Mouse (Mus musculus) neural tube, embryonic 14.5 days (tissue): ENCODE data around the gene Fam83g. TPM values are rescaled to one million over a fixed set of nuclear protein-coding genes. Genes with fewer than 3 reads are reported as not detected.

Experiments
- ATAC-seq: fragments of 200-750 bp; cut with Nextera tagmentation; 2 replicates; pipeline ENCODE4 v1.8.0; 2017; ENCODE audit warnings: low read depth, mild to moderate bottlenecking, moderate TSS enrichment, moderate library complexity
- H3K27ac ChIP-seq: fragments of 300-500 bp; sonication (generic); 2 replicates; pipeline ENCODE4 v1.5.1; 2014; ENCODE audit warnings: low read depth, mild to moderate bottlenecking, control low read depth, low read length, moderate library complexity, mixed read lengths
- H3K27me3 ChIP-seq: fragments of 300-500 bp; sonication (generic); 2 replicates; pipeline ENCODE4 v1.6.1; 2014; ENCODE audit warnings: low read length; ENCODE audit not compliant: control insufficient read depth, insufficient read depth
- H3K36me3 ChIP-seq: fragments of 300-500 bp; sonication (generic); 2 replicates; pipeline ENCODE4 v1.6.1; 2014; ENCODE audit warnings: low read length, mixed read lengths; ENCODE audit not compliant: control insufficient read depth, insufficient read depth
- H3K4me1 ChIP-seq: fragments of 300-500 bp; sonication (generic); 2 replicates; pipeline ENCODE4 v1.6.1; 2014; ENCODE audit warnings: low read length; ENCODE audit not compliant: control insufficient read depth, insufficient read depth
- H3K4me2 ChIP-seq: fragments of 300-500 bp; sonication (generic); 2 replicates; pipeline ENCODE4 v1.6.1; 2014; ENCODE audit warnings: mild to moderate bottlenecking, low read depth, low read length, control low read depth
- H3K4me3 ChIP-seq: fragments of 300-500 bp; sonication (generic); 2 replicates; pipeline ENCODE4 v1.5.1; 2014; ENCODE audit warnings: low read depth, low read length, control low read depth, mixed read lengths
- H3K9ac ChIP-seq: fragments of 300-500 bp; sonication (generic); replicated peaks from 2 replicates; pipeline ENCODE4 v1.6.1; 2014; ENCODE audit warnings: low read depth, mild to moderate bottlenecking, control low read depth, low read length, mixed read lengths
- H3K9me3 ChIP-seq: fragments of 300-500 bp; sonication (generic); 2 replicates; pipeline ENCODE4 v1.6.1; 2016; ENCODE audit warnings: low read length; ENCODE audit not compliant: control insufficient read depth
- WGBS: fragments of 180-500 bp; shearing (Covaris S2); extraction: QIAGEN DNeasy Blood & Tissue Kit; methylation state at CpG from one replicate; pipeline ENCODE4 v1.1.7; 2014; 5-methylcytosine and 5-hydroxymethylcytosine counted together
- polyA plus RNA-seq: library from polyadenylated mRNA; unstranded; fragments of >200 nt; fragmentation: Nextera tagmentation; extraction: Ambion mirVana; gene quantifications from 2 replicates; pipeline ENCODE4 v1.2.1, GENCODE M21; 2014

The Fam83g gene
- polyA plus RNA-seq, 1 experiment from 2014 or later: 0.23 TPM

DNA sequence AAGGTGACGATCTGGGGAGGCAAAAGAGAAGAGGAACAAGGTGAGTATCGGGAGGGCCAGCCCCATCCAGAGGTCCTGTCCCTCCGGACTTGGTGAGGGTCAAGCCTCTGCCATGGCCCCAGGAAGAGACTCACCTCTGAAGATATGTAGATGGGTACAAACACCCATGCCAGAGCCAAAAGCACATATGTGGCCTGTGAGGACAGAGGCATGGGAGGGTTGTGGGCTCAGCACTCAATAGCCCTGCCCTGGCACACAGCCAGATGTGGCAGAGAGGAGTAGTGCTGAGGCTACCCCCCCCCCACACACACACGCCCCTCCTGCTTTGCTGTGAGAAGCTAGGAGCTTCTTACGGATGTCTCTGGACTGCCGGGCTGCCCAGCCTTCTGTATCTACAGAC is 31.2 kb downstream of the Fam83g start:
- Histone ChIP-seq H3K4me1 (no peaks in the 10 kb centered on the region), H3K9ac (no peak overlapping the region), H3K4me3 (no peak overlapping the region), H3K27me3 (no peaks in the 10 kb centered on the region), H3K36me3 (no peaks in the 10 kb centered on the region), H3K27ac (no peak overlapping the region), H3K4me2 (no peak overlapping the region), H3K9me3 (no peaks in the 10 kb centered on the region)
- no peak; the same call in 1 of the 2 replicates for ATAC-seq
- 74% methylated on average over 5 of the region's 6 CpGs for WGBS

DNA sequence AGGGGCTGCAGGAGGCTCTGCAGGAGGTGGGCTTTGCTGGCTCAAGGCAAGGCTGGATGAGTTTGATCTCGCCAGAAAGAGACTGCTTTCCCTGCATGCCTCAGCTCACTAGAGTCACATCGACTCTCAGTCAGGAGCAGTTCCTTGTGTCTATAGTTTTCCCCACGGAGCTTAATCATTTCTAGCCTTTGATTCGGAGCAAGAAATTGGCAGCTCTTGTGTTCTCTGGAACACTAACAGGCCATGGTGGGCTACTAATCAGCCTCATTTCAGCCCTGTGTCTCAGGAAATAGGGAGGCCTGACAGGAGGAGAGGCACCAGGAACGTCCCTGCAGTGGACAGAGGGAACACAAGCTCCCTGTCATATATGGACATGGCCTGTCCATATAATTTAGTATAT is 34.1 kb downstream of the Fam83g start:
- Histone ChIP-seq H3K9me3 (no peaks in the 10 kb centered on the region), H3K4me3 (no peak overlapping the region), H3K27ac (no peak overlapping the region), H3K27me3 (no peaks in the 10 kb centered on the region), H3K4me1 (no peaks in the 10 kb centered on the region), H3K4me2 (no peak overlapping the region), H3K9ac (no peak overlapping the region), H3K36me3 (no peaks in the 10 kb centered on the region)
- ATAC-seq: no peak
- 68% methylated on average over 5 of the region's 5 CpGs for WGBS

DNA sequence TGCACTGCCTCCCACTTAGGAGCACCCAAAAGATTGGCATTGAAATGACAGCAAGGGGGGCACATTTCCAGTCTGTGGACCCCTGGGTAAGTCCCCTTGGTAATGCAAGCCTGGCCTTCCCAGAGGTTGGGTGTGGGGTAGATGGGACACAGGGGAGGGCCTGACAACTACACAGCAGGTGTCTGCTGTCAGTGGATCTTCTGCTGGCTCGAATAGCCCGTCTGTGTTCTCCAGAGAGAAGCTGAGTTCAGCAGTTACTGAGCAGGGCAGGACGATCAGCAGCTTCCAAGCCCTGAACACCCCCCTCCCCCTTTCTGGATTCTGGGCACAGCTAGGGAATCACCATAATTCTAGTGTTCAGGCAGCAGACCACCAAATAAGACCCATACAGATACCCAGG is 35.5 kb downstream of the Fam83g start:
- H3K4me3 ChIP-seq: no peak overlapping the region
- H3K27me3 ChIP-seq: no peaks in the 10 kb centered on the region
- no peaks in the 10 kb centered on the region for H3K36me3 ChIP-seq
- no peaks in the 10 kb centered on the region for H3K9me3 ChIP-seq
- 42% methylated on average over 3 of the region's 3 CpGs for WGBS
- H3K27ac ChIP-seq: no peak overlapping the region
- H3K4me2 ChIP-seq: no peak overlapping the region
- no peak for ATAC-seq
- H3K4me1 ChIP-seq: no peaks in the 10 kb centered on the region
- H3K9ac ChIP-seq: no peak overlapping the region

DNA sequence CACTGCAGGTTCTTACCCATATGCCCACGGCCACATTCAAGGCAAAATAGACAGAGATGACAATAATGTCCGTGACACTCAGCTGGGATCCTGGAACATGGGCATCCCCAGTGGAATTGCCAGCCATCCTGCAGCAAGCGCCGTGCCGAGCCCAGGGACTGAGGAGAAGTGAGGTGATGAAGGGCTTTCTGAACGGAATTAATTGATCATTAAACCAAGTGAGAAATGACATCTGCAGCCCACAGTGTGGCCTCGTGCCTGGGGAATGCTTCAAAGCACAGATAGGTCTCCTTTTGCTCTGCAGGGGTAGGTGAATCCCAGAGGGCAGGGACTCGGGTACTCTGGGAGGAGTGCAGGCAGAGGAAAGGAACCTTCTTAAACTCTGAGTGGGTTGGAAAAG is 35.9 kb downstream of the Fam83g start:
- H3K27me3 ChIP-seq: no peaks in the 10 kb centered on the region
- H3K4me1 ChIP-seq: no peaks in the 10 kb centered on the region
- 44% methylated on average over 8 of the region's 8 CpGs for WGBS

DNA sequence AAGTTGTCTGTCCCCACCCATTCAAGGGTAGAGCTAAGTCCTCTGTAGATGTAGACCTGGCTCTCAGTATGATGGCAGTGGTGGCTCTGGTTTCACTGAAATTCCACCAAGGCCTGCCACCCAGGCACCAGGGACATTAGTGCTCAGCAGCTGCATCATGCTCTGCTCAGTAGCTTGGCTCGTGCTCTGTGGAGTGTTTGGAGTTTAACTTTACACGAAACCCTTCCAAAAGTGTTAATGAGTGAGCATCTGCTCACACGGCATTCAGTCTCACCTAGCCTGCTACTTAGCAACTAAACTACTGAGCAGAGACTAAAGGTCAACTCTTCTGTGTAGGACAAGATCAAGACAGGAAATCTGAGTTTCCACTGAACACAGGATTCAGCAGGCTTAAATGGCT is 36.7 kb downstream of the Fam83g start, which contains the start of gene Slc5a10:
TSS of gene Slc5a10 (minus strand) at position 191 of the 400 bp plus-strand sequence.
- Histone ChIP-seq H3K4me1 (no peaks in the 10 kb centered on the region), H3K4me2 (no peak within 1 kb of the TSS), H3K27ac (no peak within 1 kb of the TSS), H3K9me3 (no peaks in the 10 kb centered on the region), H3K36me3 (no peaks in the 10 kb centered on the region), H3K4me3 (no peak within 1 kb of the TSS), H3K27me3 (no peaks in the 10 kb centered on the region), H3K9ac (no peak within 1 kb of the TSS)
- no peak for ATAC-seq
- WGBS: 89% methylated on average over 3 of the region's 3 CpGs

More for the DNA sequence above, 35.9 kb downstream of the Fam83g start:
- Histone ChIP-seq H3K27ac (no peak overlapping the region), H3K36me3 (no peaks in the 10 kb centered on the region), H3K4me3 (no peak overlapping the region), H3K4me2 (no peak overlapping the region), H3K9me3 (no peaks in the 10 kb centered on the region), H3K9ac (no peak overlapping the region)
- ATAC-seq: no peak

DNA sequence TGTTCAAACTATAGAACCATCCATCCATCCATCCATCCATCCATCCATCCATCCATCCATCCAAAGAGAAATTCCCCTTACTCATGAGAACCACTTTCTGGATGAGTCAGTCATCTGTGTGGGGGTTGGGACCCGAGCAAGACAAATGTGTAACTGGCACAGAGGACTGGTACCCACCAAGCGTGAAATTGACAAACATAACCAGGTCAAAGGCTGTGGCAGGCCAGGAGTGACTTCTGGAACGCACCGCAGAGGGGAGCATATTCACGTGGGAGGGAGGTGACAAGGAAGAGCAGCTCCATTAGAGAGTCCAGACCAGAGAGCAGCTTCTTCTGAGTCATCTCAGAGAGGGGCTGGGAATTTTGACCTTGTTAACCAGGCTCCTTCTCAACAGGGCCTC is 38.2 kb downstream of the Fam83g start:
- no peak overlapping the region for H3K4me3 ChIP-seq
- H3K36me3 ChIP-seq: no peaks in the 10 kb centered on the region
- H3K4me2 ChIP-seq: no peak overlapping the region
- H3K27me3 ChIP-seq: no peaks in the 10 kb centered on the region
- H3K27ac ChIP-seq: no peak overlapping the region
- H3K9me3 ChIP-seq: no peaks in the 10 kb centered on the region
- H3K4me1 ChIP-seq: no peaks in the 10 kb centered on the region
- H3K9ac ChIP-seq: no peak overlapping the region
- 66% methylated on average over 5 of the region's 5 CpGs for WGBS
- ATAC-seq: no peak

DNA sequence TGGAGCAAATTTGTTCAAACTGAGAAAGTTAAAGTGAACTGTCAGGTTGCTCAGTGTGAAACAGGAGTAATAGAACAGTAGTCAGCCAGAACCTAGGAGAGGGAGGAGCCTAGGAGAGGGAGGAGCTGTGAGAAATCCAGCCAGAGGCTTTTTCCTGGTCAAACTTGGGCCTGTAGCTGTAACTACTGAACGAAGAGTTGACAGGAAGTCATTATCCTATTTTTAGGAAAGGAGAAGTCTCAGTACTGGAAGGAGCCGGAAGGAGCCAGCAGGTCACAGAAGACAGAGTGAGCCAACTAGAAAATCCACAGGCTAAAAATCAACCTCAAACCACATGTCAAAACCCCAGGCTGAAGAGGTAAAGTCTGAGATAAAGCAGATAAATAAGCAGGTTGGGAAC is 44.1 kb downstream of the Fam83g start:
- Histone ChIP-seq H3K4me3 (no peak overlapping the region), H3K4me2 (no peak overlapping the region), H3K9me3 (no peaks in the 10 kb centered on the region), H3K4me1 (no peaks in the 10 kb centered on the region), H3K9ac (no peak overlapping the region), H3K27me3 (no peaks in the 10 kb centered on the region), H3K27ac (no peak overlapping the region), H3K36me3 (peaks cover 27% of the 10 kb centered on the region)
- WGBS: 83% methylated on average over 2 of the region's 2 CpGs
- no peak for ATAC-seq

DNA sequence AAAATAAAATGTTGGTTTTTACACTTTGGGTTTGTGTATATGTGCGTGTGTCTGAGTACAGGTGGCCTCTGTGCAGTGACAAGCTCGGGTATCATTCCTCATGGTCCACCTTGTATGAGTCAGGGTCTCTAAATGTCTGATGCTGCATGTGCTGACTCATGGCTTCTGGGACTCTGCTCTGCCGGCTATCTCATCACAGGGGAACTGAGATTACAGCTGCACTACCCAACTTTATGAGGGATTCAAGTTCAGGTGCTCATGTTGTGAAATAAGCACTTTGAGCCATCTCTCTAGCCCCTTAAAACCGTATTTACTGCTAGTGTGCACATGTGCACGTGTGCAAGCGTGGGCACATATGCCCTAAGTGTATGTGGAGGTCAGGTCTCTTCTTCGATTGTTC is 48.8 kb downstream of the Fam83g start:
- ATAC-seq: no peak
- Histone ChIP-seq H3K27ac (no peak overlapping the region), H3K36me3 (peaks cover 44% of the 10 kb centered on the region), H3K4me2 (no peak overlapping the region), H3K9me3 (no peaks in the 10 kb centered on the region), H3K27me3 (no peaks in the 10 kb centered on the region), H3K4me3 (no peak overlapping the region), H3K4me1 (no peaks in the 10 kb centered on the region), H3K9ac (no peak overlapping the region)
- 92% methylated on average over 7 of the region's 7 CpGs for WGBS

DNA sequence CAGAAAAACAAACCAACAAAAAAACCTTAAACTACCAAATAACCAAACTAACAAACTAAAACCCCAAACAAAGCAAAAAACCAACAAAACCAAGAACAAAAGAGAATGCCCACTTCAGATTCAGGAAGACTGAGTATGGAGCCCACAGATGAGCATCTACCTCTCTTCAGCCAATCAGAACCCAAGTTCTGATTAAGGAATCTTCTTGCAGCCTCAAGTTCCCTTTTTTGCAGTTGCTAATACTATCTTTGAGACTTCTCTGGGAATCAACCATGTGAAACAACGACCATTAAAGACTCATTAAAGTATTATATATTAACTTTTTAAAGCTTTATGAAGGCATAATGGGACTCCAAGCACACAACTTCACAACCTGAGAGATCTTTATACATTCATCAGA is 53.4 kb downstream of the Fam83g start:
- H3K9ac ChIP-seq: no peak overlapping the region
- ATAC-seq: no peak
- H3K4me2 ChIP-seq: no peak overlapping the region
- H3K4me1 ChIP-seq: no peaks in the 10 kb centered on the region
- H3K27me3 ChIP-seq: no peaks in the 10 kb centered on the region
- WGBS: 92% methylated on average over 1 of the region's 1 CpGs
- H3K27ac ChIP-seq: no peak overlapping the region
- H3K9me3 ChIP-seq: no peaks in the 10 kb centered on the region
- no peak overlapping the region for H3K4me3 ChIP-seq
- peaks cover 51% of the 10 kb centered on the region for H3K36me3 ChIP-seq

DNA sequence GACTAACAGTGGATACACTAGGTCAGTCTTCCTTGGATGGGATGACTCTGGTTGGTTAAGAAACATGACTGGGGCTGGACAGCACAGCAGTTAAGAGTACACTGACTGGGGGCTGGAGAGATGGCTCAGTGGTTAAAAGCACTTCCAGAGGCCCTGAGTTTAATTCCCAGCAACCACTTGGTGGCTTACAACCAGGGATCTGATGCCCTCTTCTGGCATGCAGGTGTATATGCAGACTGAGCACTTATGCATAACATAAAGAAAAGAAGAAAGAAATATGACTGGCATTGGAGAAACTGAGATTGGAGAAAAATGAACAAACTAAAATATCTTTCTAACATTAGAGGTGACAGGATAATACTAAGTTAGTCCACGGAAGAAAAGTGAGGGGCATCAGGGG is 56.6 kb downstream of the Fam83g start:
- Histone ChIP-seq H3K9ac (no peak overlapping the region), H3K36me3 (peaks cover 44% of the 10 kb centered on the region), H3K4me3 (no peak overlapping the region), H3K27ac (no peak overlapping the region), H3K9me3 (no peaks in the 10 kb centered on the region), H3K4me1 (no peaks in the 10 kb centered on the region), H3K27me3 (no peaks in the 10 kb centered on the region), H3K4me2 (no peak overlapping the region)
- no peak for ATAC-seq
- WGBS: 97% methylated on average over 1 of the region's 1 CpGs
